Mouse (Mus musculus) lung, postnatal 0 days (tissue): ENCODE results near the gene Itgb6. TPM values are rescaled to one million over a fixed set of nuclear protein-coding genes. Genes with fewer than 3 reads are reported as not detected.

Experiments
- ATAC-seq: fragments of 200-750 bp; cut with Nextera tagmentation; 2 replicates; pipeline ENCODE4 v1.8.0; 2017; ENCODE audit warnings: moderate library complexity
- DNase-seq: peaks from one replicate; pipeline ENCODE4 v3.0.0-alpha.2; 2016; ENCODE audit warnings: low spot score
- H3K27ac ChIP-seq: fragments of 300-500 bp; sonication (generic); 2 replicates; pipeline ENCODE4 v1.5.1; 2014; ENCODE audit warnings: antibody characterized with exemption, mild to moderate bottlenecking, low read length, mixed read lengths
- H3K27me3 ChIP-seq: fragments of 300-500 bp; sonication (generic); replicated peaks from 2 replicates; pipeline ENCODE4 v1.6.1; 2014; ENCODE audit warnings: low read length, mixed read lengths; ENCODE audit not compliant: insufficient read depth
- H3K36me3 ChIP-seq: fragments of 300-500 bp; sonication (generic); 2 replicates; pipeline ENCODE4 v1.6.1; 2014; ENCODE audit warnings: low read length, mixed read lengths; ENCODE audit not compliant: insufficient read depth
- H3K4me1 ChIP-seq: fragments of 300-500 bp; sonication (generic); 2 replicates; pipeline ENCODE4 v1.6.1; 2014; ENCODE audit warnings: antibody characterized with exemption, low read depth, low read length, mixed read lengths; ENCODE audit not compliant: insufficient read depth
- H3K4me2 ChIP-seq: fragments of 300-500 bp; sonication (generic); replicated peaks from 2 replicates; pipeline ENCODE4 v1.6.1; 2014; ENCODE audit warnings: low read depth, mild to moderate bottlenecking, low read length, moderate library complexity, mixed read lengths
- H3K4me3 ChIP-seq: fragments of 300-500 bp; sonication (generic); 2 replicates; pipeline ENCODE4 v1.5.1; 2014; ENCODE audit warnings: low read depth, low read length
- H3K9ac ChIP-seq: fragments of 300-500 bp; sonication (generic); replicated peaks from 2 replicates; pipeline ENCODE4 v1.6.1; 2014; ENCODE audit warnings: low read depth, mild to moderate bottlenecking
- H3K9me3 ChIP-seq: fragments of 300-500 bp; sonication (generic); 2 replicates; pipeline ENCODE4 v1.6.1; 2016; ENCODE audit warnings: low read length, mixed read lengths
- CTCF ChIP-seq: IDR thresholded peaks from 2 replicates; pipeline ENCODE4 v1.5.1; 2016; ENCODE audit warnings: antibody characterized with exemption, mild to moderate bottlenecking
- EP300 ChIP-seq: IDR thresholded peaks from 2 replicates; pipeline ENCODE4 v1.6.1; 2016; ENCODE audit warnings: antibody characterized with exemption, mild to moderate bottlenecking, control low read depth
- WGBS: fragments of 180-500 bp; shearing (Covaris S2); extraction: QIAGEN DNeasy Blood & Tissue Kit; methylation state at CpG from one replicate; pipeline ENCODE4 v1.1.7; 2014; 5-methylcytosine and 5-hydroxymethylcytosine counted together
- polyA plus RNA-seq: library from polyadenylated mRNA; unstranded; fragments of >200 nt; fragmentation: Nextera tagmentation; extraction: Ambion mirVana; gene quantifications from 2 replicates; pipeline ENCODE4 v1.2.1, GENCODE M21; 2015

Gene Itgb6
- polyA plus RNA-seq, 1 experiment from 2014 or later = 19.2 TPM

GRCm38 (mm10) chr2:60724660-60725059 is 2.2 kb upstream of the Itgb6 start:
- H3K9ac ChIP-seq = no peak overlapping the region
- H3K4me2 ChIP-seq = no peak overlapping the region
- ATAC-seq (no peak), DNase-seq (no peak)
- H3K4me3 ChIP-seq = no peak overlapping the region
- H3K36me3 ChIP-seq = no peaks in the 10 kb centered on the region
- no peak overlapping the region for H3K27ac ChIP-seq
- H3K4me1 ChIP-seq = no peaks in the 10 kb centered on the region; the same call in 1 of the 2 replicates
- TF ChIP-seq EP300 (no peak), CTCF (no peak)
- no peaks in the 10 kb centered on the region for H3K9me3 ChIP-seq
- H3K27me3 ChIP-seq = no peaks in the 10 kb centered on the region
- 83% methylated on average over 2 of the region's 2 CpGs for WGBS

GRCm38 (mm10) chr2:60722967-60723366 is 524 bp upstream of the Itgb6 start:
- 89% methylated on average over 3 of the region's 3 CpGs for WGBS
- no peak overlapping the region for H3K27ac ChIP-seq
- ATAC-seq = no peak

GRCm38 (mm10) chr2:60720906-60721305 is 1.5 kb downstream of the Itgb6 start:
- DNase-seq = peak; percentile 81
- no peak overlapping the region for H3K9ac ChIP-seq
- no peak overlapping the region for H3K4me2 ChIP-seq
- peak; percentile 57; the same call in 1 of the 2 replicates for TF ChIP-seq EP300
- TF ChIP-seq CTCF = peak; percentile 86
- no peaks in the 10 kb centered on the region for H3K9me3 ChIP-seq
- 14% methylated on average over 5 of the region's 5 CpGs for WGBS
- H3K4me1 ChIP-seq = no peaks in the 10 kb centered on the region; the same call in 1 of the 2 replicates
- no peaks in the 10 kb centered on the region for H3K27me3 ChIP-seq
- H3K27ac ChIP-seq = no peak overlapping the region
- peak; percentile 51 for ATAC-seq
- H3K4me3 ChIP-seq = no peak overlapping the region
- no peaks in the 10 kb centered on the region for H3K36me3 ChIP-seq

More at GRCm38 (mm10) chr2:60722967-60723366, 524 bp upstream of the Itgb6 start:
- H3K4me2 ChIP-seq = no peak overlapping the region
- no peaks in the 10 kb centered on the region for H3K9me3 ChIP-seq
- H3K9ac ChIP-seq = no peak overlapping the region
- TF ChIP-seq EP300 (0 out of 2 replicates have a peak, but pooled peaks have one; percentile 10), CTCF (no peak)
- no peaks in the 10 kb centered on the region for H3K36me3 ChIP-seq
- H3K4me1 ChIP-seq = no peaks in the 10 kb centered on the region; the same call in 1 of the 2 replicates
- H3K4me3 ChIP-seq = no peak overlapping the region
- no peak for DNase-seq
- H3K27me3 ChIP-seq = no peaks in the 10 kb centered on the region

- 0 out of 2 replicates have a peak overlapping the region, but pooled peaks have one; percentile 8 for H3K9ac ChIP-seq
- TF ChIP-seq EP300 (no peak), CTCF (no peak)
- DNase-seq = peak; percentile 57
- peak overlapping the region; percentile 51 for H3K27ac ChIP-seq
- H3K4me2 ChIP-seq = no peak overlapping the region
- 48% methylated on average over 8 of the region's 8 CpGs for WGBS
- no peaks in the 10 kb centered on the region; the same call in 1 of the 2 replicates for H3K4me1 ChIP-seq
- no peaks in the 10 kb centered on the region for H3K36me3 ChIP-seq
- H3K9me3 ChIP-seq = no peaks in the 10 kb centered on the region
- peak; percentile 65 for ATAC-seq
- H3K27me3 ChIP-seq = no peaks in the 10 kb centered on the region
- no peak overlapping the region for H3K4me3 ChIP-seq
Measured at GRCm38 (mm10) chr2:60720205-60720604, 2.2 kb downstream of the Itgb6 start.

- H3K4me3 ChIP-seq = peak overlapping the region; percentile 5; the same call in 1 of the 2 replicates
- ATAC-seq (peak; percentile 44), DNase-seq (peak; percentile 79)
- H3K4me1 ChIP-seq = no peaks in the 10 kb centered on the region; the same call in 1 of the 2 replicates
- WGBS = 46% methylated on average over 13 of the region's 13 CpGs
- H3K36me3 ChIP-seq = no peaks in the 10 kb centered on the region
- no peak overlapping the region for H3K27ac ChIP-seq
- H3K9ac ChIP-seq = no peak overlapping the region
- TF ChIP-seq EP300 (no peak), CTCF (no peak)
- no peaks in the 10 kb centered on the region for H3K27me3 ChIP-seq
- H3K9me3 ChIP-seq = no peaks in the 10 kb centered on the region
- H3K4me2 ChIP-seq = peak overlapping the region; percentile 42
Measured at GRCm38 (mm10) chr2:60717348-60717747, 5.1 kb downstream of the Itgb6 start.

- Histone ChIP-seq H3K9ac (no peak overlapping the region), H3K4me1 (no peaks in the 10 kb centered on the region; the same call in 1 of the 2 replicates), H3K36me3 (no peaks in the 10 kb centered on the region), H3K4me3 (no peak overlapping the region), H3K9me3 (no peaks in the 10 kb centered on the region), H3K27ac (no peak overlapping the region), H3K4me2 (no peak overlapping the region), H3K27me3 (no peaks in the 10 kb centered on the region)
- ATAC-seq = no peak
- no peak for DNase-seq
- no peak for TF ChIP-seq EP300
- no peak for TF ChIP-seq CTCF
Measured at GRCm38 (mm10) chr2:60716549-60716948, 5.9 kb downstream of the Itgb6 start.
